Mouse (Mus musculus) embryo, embryonic 9.5 days (tissue): ENCODE measurements around the gene Unc80.
"Not testable (repeated sequence)": the region's sequence is repeated elsewhere in the genome, so short reads cannot be mapped to it uniquely, and the experiment has no call there.

Experiments
- DNase-seq: peaks from one replicate; pipeline ENCODE4 v3.0.0-alpha.2; 2017; ENCODE audit errors: extremely low spot score

Unc80 gene

GRCm38 (mm10) chr1:66617188-66617587 lies 149.0 kb downstream of the Unc80 start:
- DNase-seq = no peak

- no peak for DNase-seq
These were observed 170.0 kb downstream of the Unc80 start for GRCm38 (mm10) chr1:66638177-66638576.

- no peak for DNase-seq
These were observed 178.7 kb downstream of the Unc80 start for GRCm38 (mm10) chr1:66646894-66647293.

GRCm38 (mm10) chr1:66649568-66649967 lies 181.4 kb downstream of the Unc80 start:
- no peak for DNase-seq

GRCm38 (mm10) chr1:66650006-66650405 lies 181.8 kb downstream of the Unc80 start:
- no peak for DNase-seq

GRCm38 (mm10) chr1:66655119-66655746 lies 187.1 kb downstream of the Unc80 start:
- DNase-seq = peak; percentile 14

- peak; percentile 30 for DNase-seq
These were observed 187.6 kb downstream of the Unc80 start for GRCm38 (mm10) chr1:66655747-66656119.

- DNase-seq = no peak
These were observed 203.3 kb downstream of the Unc80 start for GRCm38 (mm10) chr1:66671475-66671874.

GRCm38 (mm10) chr1:66672812-66673211 lies 204.6 kb downstream of the Unc80 start:
- no peak for DNase-seq

GRCm38 (mm10) chr1:66677928-66678327 lies 209.8 kb downstream of the Unc80 start:
- DNase-seq = no peak

GRCm38 (mm10) chr1:66678662-66679061 lies 210.5 kb downstream of the Unc80 start:
- DNase-seq = no peak

- no peak for DNase-seq
These were observed 214.8 kb downstream of the Unc80 start for GRCm38 (mm10) chr1:66682974-66683373.

GRCm38 (mm10) chr1:66691772-66692171 lies 223.6 kb downstream of the Unc80 start:
- DNase-seq = no peak

GRCm38 (mm10) chr1:66692308-66692707 lies 224.1 kb downstream of the Unc80 start:
- no peak for DNase-seq

GRCm38 (mm10) chr1:66692780-66693392 lies 224.7 kb downstream of the Unc80 start:
- DNase-seq = no peak

- DNase-seq = no peak
These were observed 226.1 kb downstream of the Unc80 start for GRCm38 (mm10) chr1:66694266-66694665.

- no peak for DNase-seq
These were observed 227.1 kb downstream of the Unc80 start for GRCm38 (mm10) chr1:66695296-66695695.

- not testable (repeated sequence) for DNase-seq
These were observed 231.5 kb downstream of the Unc80 start for GRCm38 (mm10) chr1:66699630-66700029.

GRCm38 (mm10) chr1:66700149-66700692 lies 232.1 kb downstream of the Unc80 start:
- DNase-seq = no peak

GRCm38 (mm10) chr1:66700693-66701575 lies 232.8 kb downstream of the Unc80 start, which contains the start of gene Rpe:
TSS of gene Rpe (plus strand) at chr1:66700831.
- DNase-seq = peak; percentile 93

- no peak for DNase-seq
These were observed 233.4 kb downstream of the Unc80 start for GRCm38 (mm10) chr1:66701576-66701940.

- DNase-seq = no peak
These were observed 234.6 kb downstream of the Unc80 start for GRCm38 (mm10) chr1:66702623-66703345.
